Mouse (Mus musculus) heart, embryonic 11.5 days (tissue): ENCODE measurements around the gene Ctnnd2. TPM values are rescaled to one million over a fixed set of nuclear protein-coding genes. Genes with fewer than 3 reads are reported as not detected.

Experiments
- ATAC-seq: fragments of 200-750 bp; cut with Nextera tagmentation; replicated peaks from 2 replicates; pipeline ENCODE4 v1.8.0; 2017; ENCODE audit warnings: moderate library complexity; ENCODE audit not compliant: insufficient number of reproducible peaks, low FRiP score, low TSS enrichment
- H3K27ac ChIP-seq: fragments of 300-500 bp; sonication (generic); 2 replicates; pipeline ENCODE4 v1.5.1; 2014; ENCODE audit warnings: mild to moderate bottlenecking, low read depth, low read length
- H3K27me3 ChIP-seq: fragments of 300-500 bp; sonication (generic); 2 replicates; pipeline ENCODE4 v1.6.1; 2014; ENCODE audit warnings: mild to moderate bottlenecking, low read length, mixed read lengths; ENCODE audit not compliant: control insufficient read depth, insufficient read depth
- H3K36me3 ChIP-seq: fragments of 300-500 bp; sonication (generic); 2 replicates; pipeline ENCODE4 v1.6.1; 2014; ENCODE audit warnings: mild to moderate bottlenecking, low read length, moderate library complexity, mixed read lengths; ENCODE audit not compliant: control insufficient read depth, insufficient read depth
- H3K4me1 ChIP-seq: fragments of 300-500 bp; sonication (generic); 2 replicates; pipeline ENCODE4 v1.6.1; 2014; ENCODE audit warnings: low read length; ENCODE audit not compliant: control insufficient read depth, insufficient read depth
- H3K4me2 ChIP-seq: fragments of 300-500 bp; sonication (generic); 2 replicates; pipeline ENCODE4 v1.6.1; 2014; ENCODE audit warnings: mild to moderate bottlenecking, moderate library complexity
- H3K4me3 ChIP-seq: fragments of 300-500 bp; sonication (generic); 2 replicates; pipeline ENCODE4 v1.5.1; 2014; ENCODE audit warnings: low read depth, low read length
- H3K9ac ChIP-seq: fragments of 300-500 bp; sonication (generic); 2 replicates; pipeline ENCODE4 v1.6.1; 2014; ENCODE audit warnings: mild to moderate bottlenecking, low read depth, low read length, moderate library complexity
- H3K9me3 ChIP-seq: fragments of 300-500 bp; sonication (generic); replicated peaks from 2 replicates; pipeline ENCODE4 v1.6.1; 2016; ENCODE audit warnings: low read length; ENCODE audit not compliant: control insufficient read depth
- WGBS: fragments of 180-500 bp; shearing (Covaris S2); extraction: QIAGEN DNeasy Blood & Tissue Kit; methylation state at CpG from one replicate; pipeline ENCODE4 v1.1.7; 2014; ENCODE audit not compliant: insufficient replicate concordance; 5-methylcytosine and 5-hydroxymethylcytosine counted together
- polyA plus RNA-seq: library from polyadenylated mRNA; unstranded; fragments of >200 nt; fragmentation: Nextera tagmentation; extraction: Ambion mirVana; gene quantifications from 2 replicates; pipeline ENCODE4 v1.2.1, GENCODE M21; 2014

The Ctnnd2 gene
- polyA plus RNA-seq, 1 experiment from 2014 or later: 2.1 TPM

DNA sequence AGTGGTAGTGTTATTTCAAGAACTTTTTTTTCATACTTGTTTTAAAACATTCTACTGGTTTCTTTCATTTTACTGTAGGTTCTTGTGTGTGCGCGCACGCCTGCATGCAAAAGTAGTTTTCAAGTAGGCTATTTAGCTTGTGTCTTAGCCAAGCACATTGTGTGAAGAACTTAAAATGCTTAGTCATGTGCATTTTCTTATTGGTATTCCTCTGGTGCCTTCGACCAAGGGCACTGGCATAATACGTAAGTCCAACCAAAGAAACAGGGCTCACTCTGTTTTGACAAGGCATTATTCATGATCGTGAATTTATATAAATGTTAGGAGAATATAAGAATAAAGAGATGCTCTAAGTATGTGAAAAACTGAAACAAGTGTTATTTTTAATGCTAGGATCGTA is 278.4 kb downstream of the Ctnnd2 start:
- Histone ChIP-seq H3K4me2 (no peak overlapping the region), H3K27ac (no peak overlapping the region)

DNA sequence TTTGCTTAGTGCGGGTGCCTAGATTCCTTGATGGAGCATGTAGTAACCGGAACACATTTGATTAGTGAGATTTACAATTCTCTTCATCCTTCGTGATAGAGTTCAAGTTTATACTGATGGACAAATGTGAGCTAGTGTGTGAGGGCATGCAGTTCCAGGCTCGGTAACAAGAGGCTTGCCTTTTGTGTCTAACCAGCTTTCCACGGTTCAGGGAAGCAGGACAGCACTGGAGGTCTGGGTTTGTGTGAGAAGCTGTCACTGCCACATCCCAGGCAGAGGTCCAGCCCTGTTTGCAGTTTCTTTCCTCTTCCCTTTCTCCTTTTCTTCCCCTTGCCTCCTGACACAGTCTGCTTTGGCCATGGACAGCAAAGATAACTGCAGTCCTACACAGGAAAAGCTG is 279.5 kb downstream of the Ctnnd2 start:
- H3K9ac ChIP-seq: no peak overlapping the region
- no peak overlapping the region for H3K4me2 ChIP-seq
- H3K36me3 ChIP-seq: no peaks in the 10 kb centered on the region
- no peaks in the 10 kb centered on the region for H3K27me3 ChIP-seq
- H3K4me3 ChIP-seq: no peak overlapping the region
- no peaks in the 10 kb centered on the region for H3K4me1 ChIP-seq
- H3K9me3 ChIP-seq: no peaks in the 10 kb centered on the region
- ATAC-seq: no peak
- WGBS: 58% methylated on average over 5 of the region's 5 CpGs
- no peak overlapping the region for H3K27ac ChIP-seq

More for the DNA sequence above, 278.4 kb downstream of the Ctnnd2 start:
- Histone ChIP-seq H3K9ac (no peak overlapping the region), H3K9me3 (no peaks in the 10 kb centered on the region), H3K4me3 (no peak overlapping the region), H3K36me3 (no peaks in the 10 kb centered on the region), H3K4me1 (no peaks in the 10 kb centered on the region), H3K27me3 (no peaks in the 10 kb centered on the region)
- ATAC-seq: no peak
- WGBS: 87% methylated on average over 7 of the region's 7 CpGs

DNA sequence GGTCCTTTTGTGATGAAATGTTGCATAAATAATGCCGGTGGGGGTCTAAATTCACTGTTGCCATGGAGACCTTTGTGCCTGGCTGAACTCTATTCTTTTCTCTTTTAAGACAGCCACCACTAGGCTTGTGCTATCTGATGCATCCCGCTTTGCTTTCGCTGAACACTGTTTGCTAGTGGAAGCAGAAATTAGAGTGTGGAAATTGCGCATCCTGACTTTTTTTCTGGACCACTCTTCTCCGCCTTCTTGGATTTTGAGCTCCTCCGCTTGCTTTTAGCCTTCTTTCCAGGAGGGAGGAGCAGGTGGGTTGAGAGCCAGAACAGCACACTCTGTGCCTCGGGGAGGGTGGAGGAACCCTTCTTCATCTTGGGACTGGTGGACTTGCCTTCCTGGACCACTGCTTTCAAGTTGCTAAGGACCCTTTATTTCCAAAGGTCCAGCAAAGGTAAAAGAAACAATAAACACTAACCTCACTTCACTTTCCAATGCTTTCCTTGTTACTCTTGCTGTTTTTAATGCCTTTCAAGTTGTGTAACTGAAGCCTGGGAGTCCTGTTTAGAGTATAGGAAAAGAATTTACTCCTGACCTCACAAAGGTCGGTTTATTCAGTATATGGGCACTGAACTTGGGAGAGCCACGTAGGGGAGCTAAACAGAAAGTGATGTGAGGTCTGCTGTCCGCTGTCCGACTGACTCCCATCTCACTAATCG is 285.3 kb downstream of the Ctnnd2 start:
- no peak overlapping the region for H3K4me2 ChIP-seq
- no peak for ATAC-seq

DNA sequence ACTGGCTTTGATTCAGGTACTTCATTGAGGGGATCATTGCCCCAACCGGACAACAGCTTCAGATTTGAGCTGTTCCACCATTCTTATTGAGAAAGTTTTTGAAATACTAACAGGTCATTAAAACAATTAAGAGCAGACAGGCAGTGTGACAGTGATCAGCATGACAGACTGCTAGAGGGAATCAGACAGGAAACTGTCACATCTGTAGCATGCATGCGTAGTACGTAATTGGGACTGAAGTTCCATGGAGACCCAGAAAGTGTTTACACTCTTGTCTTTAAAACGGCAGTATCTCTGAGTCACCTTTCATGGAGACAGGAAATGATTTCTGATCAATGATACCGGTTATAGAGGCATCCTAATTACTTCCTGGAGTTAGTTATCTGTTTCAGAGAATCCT is 286.3 kb downstream of the Ctnnd2 start:
- H3K27ac ChIP-seq: no peak overlapping the region
- H3K4me1 ChIP-seq: no peaks in the 10 kb centered on the region
- no peaks in the 10 kb centered on the region for H3K9me3 ChIP-seq
- 57% methylated on average over 5 of the region's 5 CpGs for WGBS
- H3K4me3 ChIP-seq: no peak overlapping the region
- no peak for ATAC-seq
- H3K36me3 ChIP-seq: no peaks in the 10 kb centered on the region
- H3K9ac ChIP-seq: no peak overlapping the region
- no peak overlapping the region for H3K4me2 ChIP-seq
- no peaks in the 10 kb centered on the region for H3K27me3 ChIP-seq

More for the DNA sequence above, 285.3 kb downstream of the Ctnnd2 start:
- H3K9ac ChIP-seq: no peak overlapping the region
- no peaks in the 10 kb centered on the region for H3K4me1 ChIP-seq
- 66% methylated on average over 12 of the region's 12 CpGs for WGBS
- H3K4me3 ChIP-seq: no peak overlapping the region
- H3K27me3 ChIP-seq: no peaks in the 10 kb centered on the region
- H3K27ac ChIP-seq: no peak overlapping the region
- H3K36me3 ChIP-seq: no peaks in the 10 kb centered on the region
- no peaks in the 10 kb centered on the region for H3K9me3 ChIP-seq

DNA sequence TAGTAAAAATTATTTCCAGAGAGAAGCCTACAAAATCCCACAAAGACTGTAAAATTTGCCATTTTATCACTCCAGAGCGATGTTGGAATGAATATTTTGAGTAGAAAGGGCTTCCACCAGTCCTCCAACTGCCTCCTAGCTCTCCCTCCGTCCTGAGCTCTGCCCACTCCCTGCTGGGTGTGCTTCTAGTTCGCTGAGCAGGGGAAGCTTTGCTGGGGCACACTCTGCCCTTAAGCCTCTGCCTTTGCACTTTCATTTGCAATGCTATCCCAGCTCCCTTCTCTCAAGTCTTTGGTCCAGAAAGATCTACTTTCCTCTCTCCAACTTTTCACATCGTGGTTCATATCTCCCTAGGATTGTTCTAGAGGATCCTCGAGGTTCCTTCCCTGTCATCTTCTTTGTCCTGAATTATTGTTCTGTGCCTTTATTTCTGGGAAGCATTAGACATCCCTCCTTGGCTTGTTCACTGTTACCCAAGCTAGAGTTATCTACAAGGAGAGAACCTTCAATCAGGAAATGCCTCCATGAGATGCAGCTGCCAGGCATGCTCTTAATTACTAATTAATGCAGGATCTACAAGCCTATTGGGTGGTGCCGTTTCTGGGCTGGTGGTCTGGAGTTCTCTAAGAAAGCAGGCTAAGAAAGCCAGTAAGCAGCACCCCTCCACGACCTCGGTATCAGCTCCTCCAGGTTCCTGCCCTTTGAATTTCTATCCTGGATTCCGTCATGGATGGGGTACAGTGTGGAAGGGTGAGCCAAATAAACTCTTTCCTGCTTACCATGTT is 288.1 kb downstream of the Ctnnd2 start:
- ATAC-seq: no peak
- Histone ChIP-seq H3K36me3 (no peaks in the 10 kb centered on the region), H3K9ac (no peak overlapping the region), H3K4me1 (no peaks in the 10 kb centered on the region), H3K4me3 (no peak overlapping the region), H3K9me3 (no peaks in the 10 kb centered on the region), H3K27me3 (no peaks in the 10 kb centered on the region), H3K27ac (no peak overlapping the region), H3K4me2 (no peak overlapping the region)
- 51% methylated on average over 9 of the region's 9 CpGs for WGBS

DNA sequence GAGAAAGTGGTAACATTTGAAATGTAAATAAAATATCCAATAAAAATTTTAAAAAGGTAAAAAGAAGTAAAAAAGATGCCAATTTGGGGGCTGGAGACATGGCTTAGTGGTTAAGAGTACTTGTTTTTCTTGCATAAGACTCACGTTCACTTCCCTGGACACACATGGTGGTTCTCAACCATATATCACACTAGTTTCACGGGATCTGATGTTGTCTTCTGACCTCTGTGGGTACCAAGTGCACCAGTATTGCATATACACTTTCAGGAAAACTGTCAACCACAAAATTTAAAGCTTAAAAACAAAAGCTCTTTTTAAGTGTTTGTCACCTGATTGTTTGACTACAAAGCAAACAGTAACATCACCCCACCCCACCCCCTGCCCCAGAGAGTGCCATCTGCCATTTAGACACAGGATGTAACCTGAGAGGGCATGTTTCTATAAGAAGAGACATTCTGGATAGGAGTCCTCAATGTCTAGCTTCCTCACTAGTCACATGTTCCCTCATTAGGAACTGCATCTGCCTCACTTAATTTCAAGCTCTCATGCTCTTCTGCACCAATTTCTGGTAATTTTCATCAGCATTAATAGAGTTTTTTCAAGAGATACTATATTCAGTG is 290.5 kb downstream of the Ctnnd2 start:
- H3K9me3 ChIP-seq: no peaks in the 10 kb centered on the region
- H3K9ac ChIP-seq: no peak overlapping the region
- no peak overlapping the region for H3K27ac ChIP-seq
- no peaks in the 10 kb centered on the region for H3K27me3 ChIP-seq
- H3K4me1 ChIP-seq: no peaks in the 10 kb centered on the region; the same call in 1 of the 2 replicates
- ATAC-seq: no peak
- no peaks in the 10 kb centered on the region for H3K36me3 ChIP-seq
- no peak overlapping the region for H3K4me3 ChIP-seq
- 69% methylated on average over 2 of the region's 2 CpGs for WGBS
- H3K4me2 ChIP-seq: no peak overlapping the region

DNA sequence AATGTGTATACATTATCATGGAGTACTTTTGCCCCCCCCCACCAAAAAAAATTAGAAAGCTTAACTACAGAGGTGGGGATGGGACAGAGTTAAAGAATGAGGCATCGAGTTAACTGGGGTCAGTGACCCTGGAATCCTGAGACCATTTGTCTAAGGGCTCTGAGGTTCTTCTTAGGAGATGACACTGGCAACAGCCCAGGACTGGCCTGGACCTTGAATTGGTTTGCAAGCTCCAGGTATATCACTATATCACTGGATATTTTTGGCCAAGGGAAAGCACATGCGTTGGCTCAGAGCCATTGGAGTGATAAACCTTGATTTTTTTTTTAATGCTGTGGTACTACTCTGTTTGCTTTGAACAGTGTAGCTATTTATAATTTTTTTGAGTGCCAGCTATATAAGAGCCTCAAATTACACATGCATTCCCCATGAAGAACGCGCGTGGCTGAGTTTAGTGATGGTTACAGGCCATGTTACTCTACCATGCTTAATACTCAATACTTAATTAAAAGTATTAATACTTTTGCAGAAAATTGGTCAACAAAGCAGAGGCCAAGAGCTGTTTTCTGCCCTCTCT is 291.2 kb downstream of the Ctnnd2 start:
- H3K27ac ChIP-seq: no peak overlapping the region
- H3K27me3 ChIP-seq: no peaks in the 10 kb centered on the region
- H3K4me2 ChIP-seq: no peak overlapping the region
- ATAC-seq: no peak
- H3K4me3 ChIP-seq: no peak overlapping the region
- WGBS: 75% methylated on average over 5 of the region's 5 CpGs
- no peaks in the 10 kb centered on the region for H3K9me3 ChIP-seq
- no peaks in the 10 kb centered on the region for H3K36me3 ChIP-seq
- H3K4me1 ChIP-seq: no peaks in the 10 kb centered on the region; the same call in 1 of the 2 replicates
- H3K9ac ChIP-seq: no peak overlapping the region

DNA sequence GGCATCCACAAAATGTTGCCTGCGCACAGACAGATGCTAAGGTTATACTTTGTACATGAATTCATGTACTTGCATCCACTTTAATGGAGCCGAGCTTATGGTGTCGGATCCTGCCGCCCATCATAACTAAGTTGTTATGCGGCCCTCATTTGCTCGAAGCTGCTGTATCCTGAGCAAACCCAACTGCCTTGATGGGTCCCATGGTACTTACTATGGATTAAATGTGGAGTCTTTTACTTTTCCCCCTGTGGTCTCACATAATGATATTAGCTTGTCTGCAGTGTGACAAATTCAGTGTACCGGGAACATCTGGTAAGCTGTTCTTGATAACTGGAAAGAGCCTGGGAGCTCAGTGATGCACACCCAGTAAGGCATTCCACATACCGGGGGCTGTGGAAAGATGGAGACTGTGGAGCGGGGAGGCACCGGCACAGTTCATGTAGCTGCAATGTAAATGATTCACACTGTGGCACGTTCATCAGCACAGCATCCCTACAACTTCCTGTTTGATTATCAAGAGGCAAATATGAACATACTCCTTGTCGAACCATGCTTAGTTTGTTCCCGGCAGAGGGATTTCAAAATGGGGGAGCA is 294.7 kb downstream of the Ctnnd2 start:
- H3K4me3 ChIP-seq: no peak overlapping the region

More for the DNA sequence above, 294.7 kb downstream of the Ctnnd2 start:
- Histone ChIP-seq H3K27ac (no peak overlapping the region), H3K4me2 (no peak overlapping the region), H3K27me3 (no peaks in the 10 kb centered on the region), H3K9me3 (no peaks in the 10 kb centered on the region), H3K36me3 (no peaks in the 10 kb centered on the region), H3K9ac (no peak overlapping the region), H3K4me1 (no peaks in the 10 kb centered on the region; the same call in 1 of the 2 replicates)
- 82% methylated on average over 13 of the region's 13 CpGs for WGBS
- ATAC-seq: no peak
